In the genomic region with DNA sequence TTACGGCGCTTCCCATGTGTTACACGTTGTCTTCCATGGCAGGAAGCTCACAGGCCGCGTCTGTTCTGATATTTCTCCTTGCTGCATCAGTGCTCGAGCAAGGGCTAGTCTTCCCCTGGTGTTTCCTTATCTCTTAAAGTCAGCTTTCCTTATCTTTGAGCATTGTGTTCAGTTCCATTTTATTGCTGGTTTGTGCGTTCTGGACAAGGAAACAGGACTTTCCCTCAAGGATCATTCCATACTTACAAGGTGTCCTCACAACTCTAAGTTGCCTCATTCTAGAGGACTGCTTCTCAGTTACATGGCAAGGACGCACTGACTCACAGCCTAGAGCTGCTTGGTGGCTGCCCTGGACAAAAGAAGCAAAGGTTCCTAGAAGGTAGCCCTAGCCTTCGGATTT, we compare ENCODE assay signal across 12 mouse cellular contexts.
DNase-seq lines count a peak whose midpoint lies in the region; ATAC-seq and TF ChIP-seq lines count a peak whose summit lies in the region.
"Had no signal": no experiment of that assay in that cellular context is flagged by ENCODE, and none has a peak within 500 bp of the region (broad histone marks: within the 10 kb centered on the region; RNA-seq: fewer than 3 reads in every experiment).

No protein-coding gene starts in this region.

- H3K4me3 ChIP-seq in heart, embryonic 12.5 days: no peak overlapping the region
- peak overlapping the region; percentile 25; the same call in 1 of the 2 replicates for H3K4me3 ChIP-seq in G1E (ENCODE audit: low read depth, low read length)
- H3K4me3 ChIP-seq in cortical plate, adult 2 months (ENCODE audit: insufficient read depth, low read length): no peak overlapping the region
- H3K4me3 ChIP-seq in liver, embryonic 14.5 days (ENCODE audit: insufficient read depth in 1 of 2, low read depth in 2 of 2, low read length in 2 of 2): no peak overlapping the region

- no peak for TF ChIP-seq CTCF in G1E (IDR thresholded peaks at IDR 0.05; ENCODE audit: low read depth, low read length)
- no peak for TF ChIP-seq CTCF in cortical plate, adult 2 months (IDR thresholded peaks at IDR 0.05; ENCODE audit: extremely low read depth, insufficient read depth, low read length)
- TF ChIP-seq CTCF in liver, embryonic 14.5 days (IDR thresholded peaks at IDR 0.05; ENCODE audit: low read depth): no peak

- peaks cover 58% of the 10 kb centered on the region for H3K4me1 ChIP-seq in heart, embryonic 12.5 days (replicated peaks)
- H3K4me1 ChIP-seq in G1E (ENCODE audit: insufficient read depth, low read depth, low read length): peaks cover 83% of the 10 kb centered on the region
- H3K4me1 ChIP-seq in cortical plate, adult 2 months (ENCODE audit: control insufficient read depth, insufficient read depth, low read length): peaks cover 15% of the 10 kb centered on the region
- peaks cover 50 to 53% of the 10 kb centered on the region in 2 experiments for H3K4me1 ChIP-seq in liver, embryonic 14.5 days (replicated peaks; ENCODE audit: control insufficient read depth in 2 of 2, insufficient read depth in 2 of 2, low read length in 1 of 2)

- H3K36me3 ChIP-seq in heart, embryonic 12.5 days: no peaks in the 10 kb centered on the region
- H3K36me3 ChIP-seq in G1E (replicated peaks): peaks cover 47% of the 10 kb centered on the region
- H3K36me3 ChIP-seq in liver, embryonic 14.5 days (replicated peaks; ENCODE audit: control insufficient read depth, insufficient read depth, low read depth): no peaks in the 10 kb centered on the region

- H3K27ac ChIP-seq in heart, embryonic 12.5 days (ENCODE audit: poor library complexity, severe bottlenecking): peak overlapping the region; percentile 69
- H3K27ac ChIP-seq in cortical plate, adult 2 months (ENCODE audit: insufficient read depth, low read length): peak overlapping the region; percentile 85
- peak overlapping the region; percentile 56 for H3K27ac ChIP-seq in liver, embryonic 14.5 days
- H3K27ac ChIP-seq: hindbrain, postnatal 0 days had no signal

- H3K27me3 ChIP-seq in heart, embryonic 12.5 days (replicated peaks): no peaks in the 10 kb centered on the region
- no peaks in the 10 kb centered on the region for H3K27me3 ChIP-seq in G1E (ENCODE audit: insufficient read depth, low read length)
- no peaks in the 10 kb centered on the region for H3K27me3 ChIP-seq in liver, embryonic 14.5 days (ENCODE audit: control insufficient read depth, insufficient read depth, low read length)

- DNase-seq in heart, adult 8-10 months (ENCODE audit: low spot score): no peak
- DNase-seq in G1E (ENCODE audit: low spot score): no peak
- peak; percentile 45 to 54 (median 54) for DNase-seq in liver, embryonic 14.5 days (ENCODE audit: low read depth in 3 of 3, low spot score in 3 of 3)
- no peak for DNase-seq in embryo, embryonic 11 days
- no peak for DNase-seq in Muller cell, postnatal 12 days (ENCODE audit: inconsistent ontology term)
- DNase-seq in kidney, adult 9 months: no peak
- DNase-seq: cerebellum, adult 9-11 months; kidney, postnatal 25 days; thymus, postnatal 14 days had no signal

- H3K9ac ChIP-seq in heart, embryonic 12.5 days: no peak overlapping the region
- no peak overlapping the region; the same call in 1 of the 2 replicates for H3K9ac ChIP-seq in liver, embryonic 14.5 days (replicated peaks)

- no peaks in the 10 kb centered on the region for H3K9me3 ChIP-seq in heart, embryonic 12.5 days (replicated peaks)
- no peaks in the 10 kb centered on the region for H3K9me3 ChIP-seq in G1E (replicated peaks)
- no peaks in the 10 kb centered on the region for H3K9me3 ChIP-seq in liver, embryonic 14.5 days (ENCODE audit: control insufficient read depth, low read length)

- no peak for TF ChIP-seq POLR2A in cortical plate, adult 2 months (IDR thresholded peaks at IDR 0.05; ENCODE audit: extremely low read depth, insufficient read depth, low read length)

- no peak overlapping the region for H3K4me2 ChIP-seq in heart, embryonic 12.5 days
- H3K4me2 ChIP-seq in liver, embryonic 14.5 days (ENCODE audit: low read depth): peak overlapping the region; percentile 57

- TF ChIP-seq EP300 in liver, embryonic 14.5 days (IDR thresholded peaks at IDR 0.05; ENCODE audit: low read depth): peak; percentile 76

- peak; percentile 78 for ATAC-seq in heart, embryonic 12.5 days (ENCODE audit: insufficient number of reproducible peaks, low FRiP score)
- ATAC-seq in G1E (ENCODE audit: extremely low read depth, insufficient number of reproducible peaks, low FRiP score, poor library complexity, severe bottlenecking): peak; percentile 82
- peak; percentile 66 for ATAC-seq in liver, embryonic 14.5 days (ENCODE audit: insufficient read depth)
- ATAC-seq: hindbrain, postnatal 0 days had no signal

- 44% methylated on average over 9 of the region's 9 CpGs for WGBS in heart, embryonic 12.5 days
- WGBS in liver, embryonic 14.5 days (ENCODE audit: insufficient replicate concordance): 15% methylated on average over 9 of the region's 9 CpGs

Comparison
In these comparisons a context has a peak if more than half of its experiments do, and no peak if none do; other contexts are left out.
1. DNase-seq: peak in liver, embryonic 14.5 days (3 of 3); none in heart, adult 8-10 months (single experiment), G1E (single experiment), embryo, embryonic 11 days (single experiment), Muller cell, postnatal 12 days (single experiment) and kidney, adult 9 months (single experiment).
2. Peak in every context shown above with its lines, with median percentiles within 50 percentile points of each other: ATAC-seq and H3K27ac ChIP-seq.